Mouse (Mus musculus): Measurements from ENCODE around the gene Bcl2l2.

Bcl2l2 gene

GRCm38 (mm10) chr14:54936831-54937160 is 53.6 kb downstream of the Bcl2l2 start:
- no peak for DNase-seq (ENCODE audit: low spot score in 2 of 2)

- no peak for DNase-seq (ENCODE audit: low spot score in 2 of 2)
Measured at GRCm38 (mm10) chr14:54937361-54938182, 54.4 kb downstream of the Bcl2l2 start.

Data from frontal cortex, postnatal 36 days (tissue).